Mouse (Mus musculus) CH12.LX (cell line): Measurements from ENCODE around the gene Tmem200b.

Experiments
- CHD2 ChIP-seq: IDR thresholded peaks from 2 replicates; pipeline ENCODE4 v1.6.1; 2011; ENCODE audit warnings: low read length, improper control_type of control experiment
- EP300 ChIP-seq: IDR thresholded peaks from 2 replicates; pipeline ENCODE4 v1.6.1; 2011; ENCODE audit warnings: low read length, improper control_type of control experiment
- HCFC1 ChIP-seq: IDR thresholded peaks from 2 replicates; pipeline ENCODE4 v1.6.1; 2012; ENCODE audit warnings: low read depth, mild to moderate bottlenecking, inconsistent platforms, low read length, improper control_type of control experiment
- MAZ ChIP-seq: IDR thresholded peaks from 2 replicates; pipeline ENCODE4 v1.6.1; 2012; ENCODE audit warnings: low read depth, mild to moderate bottlenecking, inconsistent platforms, low read length, improper control_type of control experiment, moderate library complexity

DNA sequence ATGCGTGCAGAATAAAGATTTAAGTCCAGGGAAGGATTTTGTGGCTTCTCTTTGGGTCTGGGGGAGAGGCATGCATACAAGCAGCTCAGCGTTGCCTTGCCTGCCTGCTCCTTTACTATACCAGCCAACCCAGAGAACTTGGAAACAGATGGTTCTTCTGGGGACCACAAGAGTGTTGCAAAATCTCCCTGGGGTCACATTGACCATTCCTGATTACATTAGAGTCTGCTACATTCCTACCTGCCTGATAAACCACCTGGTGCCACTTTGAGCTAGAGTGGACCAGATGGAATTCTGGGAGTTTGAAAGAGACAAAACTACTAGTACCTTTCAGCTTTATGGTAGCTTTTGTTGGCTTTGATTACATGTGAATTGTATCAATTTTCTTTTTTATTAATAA lies 44.7 kb upstream of the Tmem200b start:
- TF ChIP-seq EP300 = no peak
- no peak for TF ChIP-seq HCFC1
- TF ChIP-seq MAZ = no peak
- no peak for TF ChIP-seq CHD2
